Mouse (Mus musculus) embryonic facial prominence, embryonic 11.5 days (tissue): ENCODE data around the gene Mrln. TPM values are rescaled to one million over a fixed set of nuclear protein-coding genes. Genes with fewer than 3 reads are reported as not detected.

Source experiments
- ATAC-seq: fragments of 200-750 bp; cut with Nextera tagmentation; replicated peaks from 2 replicates; pipeline ENCODE4 v1.8.0; 2017; ENCODE audit warnings: low read depth; ENCODE audit not compliant: insufficient number of reproducible peaks, low FRiP score, low TSS enrichment
- DNase-seq: peaks from one replicate; pipeline ENCODE4 v3.0.0-alpha.2; 2015; ENCODE audit warnings: low spot score
- H3K27ac ChIP-seq: fragments of 300-500 bp; sonication (generic); replicated peaks from 2 replicates; pipeline ENCODE4 v1.5.1; 2014; ENCODE audit warnings: mild to moderate bottlenecking, low read depth, low read length, control low read depth
- H3K27me3 ChIP-seq: fragments of 300-500 bp; sonication (generic); 2 replicates; pipeline ENCODE4 v1.6.1; 2014; ENCODE audit warnings: mild to moderate bottlenecking, low read length, moderate library complexity, mixed read lengths; ENCODE audit not compliant: control insufficient read depth, insufficient read depth
- H3K36me3 ChIP-seq: fragments of 300-500 bp; sonication (generic); replicated peaks from 2 replicates; pipeline ENCODE4 v1.6.1; 2014; ENCODE audit warnings: low read depth, mild to moderate bottlenecking, low read length, moderate library complexity, mixed read lengths; ENCODE audit not compliant: control insufficient read depth, insufficient read depth
- H3K4me1 ChIP-seq: fragments of 300-500 bp; sonication (generic); 2 replicates; pipeline ENCODE4 v1.6.1; 2014; ENCODE audit warnings: low read length, mixed read lengths; ENCODE audit not compliant: control insufficient read depth, insufficient read depth
- H3K4me2 ChIP-seq: fragments of 300-500 bp; sonication (generic); 2 replicates; pipeline ENCODE4 v1.6.1; 2014; ENCODE audit warnings: low read depth, mild to moderate bottlenecking, control low read depth, low read length, moderate library complexity
- H3K4me3 ChIP-seq: fragments of 300-500 bp; sonication (generic); 2 replicates; pipeline ENCODE4 v1.5.1; 2014; ENCODE audit warnings: low read depth, low read length, control low read depth
- H3K9ac ChIP-seq: fragments of 300-500 bp; sonication (generic); replicated peaks from 2 replicates; pipeline ENCODE4 v1.6.1; 2014; ENCODE audit warnings: mild to moderate bottlenecking, control low read depth, low read length
- H3K9me3 ChIP-seq: fragments of 300-500 bp; sonication (generic); replicated peaks from 2 replicates; pipeline ENCODE4 v1.6.1; 2016; ENCODE audit warnings: mild to moderate bottlenecking, low read length, inconsistent platforms, mixed read lengths; ENCODE audit not compliant: control insufficient read depth
- WGBS: fragments of 180-500 bp; shearing (Covaris S2); extraction: QIAGEN DNeasy Blood & Tissue Kit; methylation state at CpG from one replicate; pipeline ENCODE4 v1.1.7; 2014; 5-methylcytosine and 5-hydroxymethylcytosine counted together
- polyA plus RNA-seq: library from polyadenylated mRNA; unstranded; fragments of >200 nt; fragmentation: Nextera tagmentation; extraction: Ambion mirVana; gene quantifications from 2 replicates; pipeline ENCODE4 v1.2.1, GENCODE M21; 2014

Mrln gene
- polyA plus RNA-seq, 1 experiment from 2014 or later, result 6.1 TPM

DNA sequence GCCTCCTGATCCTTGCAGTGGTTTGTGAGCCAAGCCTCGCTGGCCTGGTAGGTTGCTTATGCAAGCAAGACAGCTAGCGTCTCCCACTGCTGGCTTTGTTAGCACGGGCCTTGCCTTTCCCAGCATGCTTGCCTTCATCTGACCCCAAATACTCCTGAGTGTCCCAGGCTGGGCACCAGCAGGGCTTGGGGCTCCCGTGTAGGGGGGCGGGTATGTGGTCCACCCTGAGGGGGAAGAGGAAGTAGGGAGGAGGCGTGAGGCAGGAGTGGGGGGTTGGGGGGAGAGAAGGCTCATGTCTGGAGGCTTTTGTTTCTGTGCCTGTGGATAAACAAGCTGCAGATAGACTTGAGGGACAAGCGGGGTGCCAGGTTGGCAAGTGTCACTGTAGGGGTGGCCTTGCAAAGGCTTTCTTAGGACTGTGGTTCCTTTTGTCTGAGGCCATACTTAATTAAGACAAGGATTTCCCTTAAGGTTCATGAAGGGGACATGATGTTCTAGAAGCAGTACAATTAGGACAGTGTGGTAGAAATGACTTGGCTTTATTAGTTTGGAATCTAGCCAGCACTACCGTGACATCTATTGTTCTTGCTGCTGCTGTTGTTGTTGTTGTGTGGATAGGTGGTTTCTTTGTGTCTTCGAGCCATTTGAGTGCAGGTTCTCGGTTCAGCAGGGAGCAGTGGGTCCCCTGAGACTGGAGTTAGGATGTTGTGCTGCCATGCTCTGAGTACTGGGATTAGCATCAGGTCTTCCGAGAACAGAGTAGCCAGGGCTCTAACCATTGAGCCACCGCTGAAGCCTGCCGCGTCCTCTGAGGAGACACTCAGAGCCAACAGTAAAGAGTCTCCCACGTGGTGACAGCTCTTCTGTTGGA lies 21.0 kb upstream of the Mrln start:
- H3K9me3 ChIP-seq, result no peaks in the 10 kb centered on the region
- H3K9ac ChIP-seq, result no peak overlapping the region
- DNase-seq (no peak), ATAC-seq (no peak)
- no peak overlapping the region for H3K4me3 ChIP-seq
- H3K27me3 ChIP-seq, result no peaks in the 10 kb centered on the region
- no peak overlapping the region for H3K4me2 ChIP-seq
- H3K4me1 ChIP-seq, result no peaks in the 10 kb centered on the region
- H3K36me3 ChIP-seq, result no peaks in the 10 kb centered on the region
- H3K27ac ChIP-seq, result no peak overlapping the region
- 62% methylated on average over 15 of the region's 15 CpGs for WGBS

DNA sequence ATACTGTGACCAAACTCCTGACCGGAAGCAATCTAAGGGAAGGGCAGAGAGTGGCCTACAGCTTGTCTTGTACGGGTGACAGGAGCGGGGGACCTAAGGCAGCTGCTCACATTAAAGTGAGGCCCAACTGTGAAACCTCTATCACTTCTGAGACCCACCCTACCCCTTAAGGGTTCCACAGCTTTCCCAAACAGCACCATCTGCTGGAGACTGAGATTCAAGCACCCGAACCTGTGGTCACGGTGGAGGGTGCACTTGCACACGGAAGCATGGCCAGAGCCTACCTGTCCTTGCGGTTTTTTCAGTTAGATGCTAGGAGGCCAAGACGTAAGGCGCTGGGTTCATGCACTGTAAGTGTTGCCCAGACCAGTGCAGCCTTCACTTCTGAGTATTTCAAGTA lies 18.3 kb upstream of the Mrln start:
- H3K36me3 ChIP-seq, result peaks cover 7% of the 10 kb centered on the region
- H3K9me3 ChIP-seq, result no peaks in the 10 kb centered on the region
- ATAC-seq, result 0 out of 2 replicates have a peak, but pooled peaks have one; percentile 18
- no peaks in the 10 kb centered on the region for H3K4me1 ChIP-seq
- H3K4me3 ChIP-seq, result no peak overlapping the region
- no peak overlapping the region for H3K9ac ChIP-seq
- H3K4me2 ChIP-seq, result no peak overlapping the region
- peak; percentile 45 for DNase-seq
- WGBS, result 78% methylated on average over 9 of the region's 9 CpGs
- H3K27ac ChIP-seq, result no peak overlapping the region
- no peaks in the 10 kb centered on the region for H3K27me3 ChIP-seq

DNA sequence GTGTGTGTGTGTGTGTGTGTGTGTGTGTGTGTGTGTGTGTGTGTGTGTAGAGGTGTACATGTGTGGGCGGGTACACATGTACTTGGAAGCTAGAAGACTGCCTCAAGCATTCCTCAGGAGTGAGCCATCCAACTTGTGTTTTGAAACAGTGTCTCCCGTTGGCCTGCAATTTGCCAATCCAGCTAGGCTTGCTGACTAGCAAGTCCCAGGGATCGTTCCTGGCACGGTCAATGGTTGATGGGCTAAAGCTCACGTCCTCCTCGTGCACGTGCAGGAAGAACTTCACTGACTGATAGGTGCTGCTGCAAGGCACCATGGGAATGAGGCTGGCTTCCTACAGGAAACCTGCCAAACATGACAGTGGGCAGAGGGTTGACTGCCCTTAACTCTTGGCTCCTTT lies 17.9 kb upstream of the Mrln start:
- 94% methylated on average over 7 of the region's 7 CpGs for WGBS
- no peak overlapping the region for H3K4me2 ChIP-seq
- H3K9me3 ChIP-seq, result no peaks in the 10 kb centered on the region
- no peak overlapping the region for H3K27ac ChIP-seq
- no peak for ATAC-seq
- no peak for DNase-seq
- no peak overlapping the region for H3K4me3 ChIP-seq
- no peak overlapping the region for H3K9ac ChIP-seq
- H3K27me3 ChIP-seq, result no peaks in the 10 kb centered on the region
- no peaks in the 10 kb centered on the region for H3K4me1 ChIP-seq
- H3K36me3 ChIP-seq, result peaks cover 7% of the 10 kb centered on the region

DNA sequence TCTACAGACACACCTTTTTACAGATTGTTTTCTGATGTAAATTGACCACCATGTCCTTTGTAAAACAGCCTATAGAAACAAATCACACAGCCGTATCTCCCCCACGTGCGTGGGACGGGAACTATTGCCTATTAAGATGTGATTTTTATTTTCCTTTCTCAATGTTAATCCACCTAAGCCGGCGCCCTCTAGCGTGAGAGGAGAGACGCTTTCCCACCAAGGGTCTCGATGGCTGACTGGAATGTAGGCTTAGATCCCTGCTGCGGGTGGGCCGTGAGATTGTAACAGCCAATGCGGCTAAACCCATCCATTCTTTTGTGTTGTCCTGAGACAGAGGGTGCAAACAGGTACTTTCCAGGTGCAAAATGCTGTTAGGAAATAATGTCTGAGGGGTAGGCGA lies 14.6 kb upstream of the Mrln start:
- no peak for DNase-seq
- Histone ChIP-seq H3K9ac (no peak overlapping the region), H3K27ac (no peak overlapping the region), H3K4me3 (no peak overlapping the region), H3K4me2 (no peak overlapping the region), H3K36me3 (peaks cover 7% of the 10 kb centered on the region), H3K9me3 (no peaks in the 10 kb centered on the region), H3K4me1 (no peaks in the 10 kb centered on the region), H3K27me3 (no peaks in the 10 kb centered on the region)
- WGBS, result 83% methylated on average over 13 of the region's 13 CpGs
- ATAC-seq, result no peak

DNA sequence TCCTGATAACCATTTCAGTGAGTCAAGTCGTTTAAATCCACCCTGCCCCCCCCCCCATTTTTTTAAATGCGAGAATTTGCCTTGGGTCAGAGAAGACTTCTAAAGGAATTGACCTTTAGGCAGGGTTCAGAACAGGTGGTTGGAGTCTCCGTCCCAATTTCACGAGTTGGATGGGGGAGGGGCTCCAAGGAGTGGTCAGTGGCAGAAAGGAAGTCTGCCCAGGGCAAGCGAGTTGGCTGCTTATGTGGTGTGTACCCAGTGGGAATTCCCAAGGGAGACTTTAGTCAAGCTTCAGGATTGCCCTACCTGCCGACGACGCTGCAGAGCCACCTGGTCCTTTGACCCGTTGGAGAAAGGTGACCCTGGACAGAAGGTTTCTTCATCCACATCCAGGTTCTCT lies 10.2 kb upstream of the Mrln start:
- Histone ChIP-seq H3K27ac (no peak overlapping the region), H3K4me2 (no peak overlapping the region), H3K4me1 (no peaks in the 10 kb centered on the region), H3K36me3 (peaks cover 2% of the 10 kb centered on the region; the same call in 1 of the 2 replicates), H3K9ac (no peak overlapping the region), H3K4me3 (no peak overlapping the region), H3K9me3 (no peaks in the 10 kb centered on the region), H3K27me3 (no peaks in the 10 kb centered on the region)
- ATAC-seq, result no peak
- WGBS, result 52% methylated on average over 9 of the region's 9 CpGs
- no peak for DNase-seq

DNA sequence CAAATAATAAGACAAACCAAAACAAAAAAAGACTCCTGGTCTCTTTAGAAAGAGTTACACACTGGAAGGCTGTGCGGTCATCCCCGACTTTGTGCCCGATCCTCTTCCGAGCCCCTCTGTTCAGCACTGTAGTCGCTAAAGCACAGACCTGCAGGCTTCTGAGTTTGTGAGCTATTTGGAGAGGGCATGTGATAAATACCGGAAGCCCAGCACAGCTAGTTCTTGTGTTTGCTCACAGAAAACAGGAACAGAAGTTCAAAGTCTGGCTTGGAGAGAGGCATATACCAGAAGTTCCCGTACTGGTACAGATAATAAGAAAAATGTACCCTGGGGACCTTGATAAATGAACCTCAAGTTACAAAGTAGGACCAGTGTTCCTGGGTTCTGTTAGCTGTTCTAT lies 9.2 kb upstream of the Mrln start:
- peak; percentile 53 for DNase-seq
- no peak overlapping the region for H3K27ac ChIP-seq
- no peaks in the 10 kb centered on the region for H3K9me3 ChIP-seq
- no peaks in the 10 kb centered on the region for H3K27me3 ChIP-seq
- H3K36me3 ChIP-seq, result no peaks in the 10 kb centered on the region
- no peak overlapping the region for H3K4me2 ChIP-seq
- 64% methylated on average over 7 of the region's 7 CpGs for WGBS
- no peak overlapping the region for H3K4me3 ChIP-seq
- ATAC-seq, result no peak
- no peak overlapping the region for H3K9ac ChIP-seq
- no peaks in the 10 kb centered on the region for H3K4me1 ChIP-seq

DNA sequence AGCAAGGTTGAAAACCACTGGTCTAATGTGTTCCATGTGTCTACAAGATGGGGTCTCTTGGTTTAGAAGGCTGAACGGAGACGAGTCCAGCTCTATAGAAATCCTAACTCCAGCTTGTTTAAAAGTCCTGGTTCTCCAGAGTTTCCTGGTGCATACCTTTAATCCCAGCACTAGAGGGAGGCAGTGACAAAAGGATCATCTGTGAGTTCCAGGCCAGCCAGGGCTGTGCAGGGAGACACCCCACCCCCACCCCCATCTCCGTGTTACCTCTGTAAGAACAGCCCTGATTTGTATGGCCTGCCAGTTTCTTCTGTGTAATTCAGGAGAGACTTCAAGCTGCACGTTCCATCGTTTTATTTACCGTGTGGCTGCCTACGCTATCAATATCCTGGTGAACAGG lies 8.7 kb upstream of the Mrln start:
- H3K9ac ChIP-seq, result no peak overlapping the region
- no peak overlapping the region for H3K4me3 ChIP-seq
- no peaks in the 10 kb centered on the region for H3K36me3 ChIP-seq
- H3K9me3 ChIP-seq, result no peaks in the 10 kb centered on the region
- no peaks in the 10 kb centered on the region for H3K4me1 ChIP-seq
- H3K4me2 ChIP-seq, result no peak overlapping the region
- H3K27me3 ChIP-seq, result no peaks in the 10 kb centered on the region
- 41% methylated on average over 7 of the region's 7 CpGs for WGBS
- no peak overlapping the region for H3K27ac ChIP-seq
- ATAC-seq (0 out of 2 replicates have a peak, but pooled peaks have one; percentile 64), DNase-seq (peak; percentile 63)

DNA sequence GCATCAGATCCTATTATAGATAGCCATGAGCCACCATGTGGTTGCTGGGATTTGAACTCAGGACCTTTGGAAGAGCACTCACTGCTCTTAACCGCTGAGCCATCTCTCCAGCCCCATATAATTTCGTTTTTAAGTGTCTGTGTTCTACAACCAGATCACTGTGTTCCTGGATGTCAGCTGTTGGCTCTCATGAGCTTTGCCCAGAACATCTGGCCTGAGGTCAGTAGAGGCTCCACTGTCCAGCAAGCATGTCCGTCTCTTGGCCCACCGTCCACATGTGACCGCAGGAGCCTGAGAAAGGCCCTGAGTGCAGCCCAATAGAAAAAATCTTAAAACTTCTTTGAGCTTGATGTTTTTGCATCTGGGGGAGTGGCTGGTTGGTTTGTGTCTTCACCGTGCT lies 7.8 kb upstream of the Mrln start:
- Histone ChIP-seq H3K27me3 (no peaks in the 10 kb centered on the region), H3K27ac (no peak overlapping the region), H3K9ac (no peak overlapping the region), H3K4me2 (no peak overlapping the region), H3K4me3 (no peak overlapping the region), H3K36me3 (no peaks in the 10 kb centered on the region), H3K4me1 (no peaks in the 10 kb centered on the region), H3K9me3 (no peaks in the 10 kb centered on the region)
- ATAC-seq (no peak), DNase-seq (no peak)
- whole genome bisulfite sequencing, result 88% methylated on average over 6 of the region's 6 CpGs
